Mouse (Mus musculus) stomach, postnatal 0 days (tissue): ENCODE results near the gene Ripk4. TPM values are rescaled to one million over a fixed set of nuclear protein-coding genes. Genes with fewer than 3 reads are reported as not detected.
A peak's percentile ranks its signal among the peaks of the same experiment; 100 is the strongest.

Source experiments
- ATAC-seq: fragments of 200-750 bp; cut with Nextera tagmentation; 2 replicates; pipeline ENCODE4 v1.8.0; 2017; ENCODE audit not compliant: low FRiP score, low TSS enrichment
- DNase-seq: peaks from one replicate; pipeline ENCODE4 v3.0.0-alpha.2; 2016; ENCODE audit warnings: low spot score
- H3K27ac ChIP-seq: fragments of 300-500 bp; sonication (generic); replicated peaks from 2 replicates; pipeline ENCODE4 v1.5.1; 2014; ENCODE audit warnings: mild to moderate bottlenecking, control low read depth
- H3K27me3 ChIP-seq: fragments of 300-500 bp; sonication (generic); 2 replicates; pipeline ENCODE4 v1.6.1; 2014; ENCODE audit warnings: low read length; ENCODE audit not compliant: control insufficient read depth, insufficient read depth
- H3K36me3 ChIP-seq: fragments of 300-500 bp; sonication (generic); 2 replicates; pipeline ENCODE4 v1.6.1; 2014; ENCODE audit warnings: low read length, mixed read lengths; ENCODE audit not compliant: control insufficient read depth, insufficient read depth
- H3K4me1 ChIP-seq: fragments of 300-500 bp; sonication (generic); replicated peaks from 2 replicates; pipeline ENCODE4 v1.6.1; 2014; ENCODE audit warnings: antibody characterized with exemption; ENCODE audit not compliant: control insufficient read depth, insufficient read depth
- H3K4me2 ChIP-seq: fragments of 300-500 bp; sonication (generic); replicated peaks from 2 replicates; pipeline ENCODE4 v1.6.1; 2014; ENCODE audit warnings: low read depth, mild to moderate bottlenecking, control low read depth, moderate library complexity
- H3K4me3 ChIP-seq: fragments of 300-500 bp; sonication (generic); 2 replicates; pipeline ENCODE4 v1.5.1; 2014; ENCODE audit warnings: low read depth, low read length, control low read depth
- H3K9ac ChIP-seq: fragments of 300-500 bp; sonication (generic); 2 replicates; pipeline ENCODE4 v1.6.1; 2014; ENCODE audit warnings: mild to moderate bottlenecking, low read length, control low read depth, mixed read lengths
- H3K9me3 ChIP-seq: fragments of 300-500 bp; sonication (generic); 2 replicates; pipeline ENCODE4 v1.6.1; 2016; ENCODE audit warnings: low read length; ENCODE audit not compliant: control insufficient read depth
- CTCF ChIP-seq: IDR thresholded peaks from 2 replicates; pipeline ENCODE4 v1.5.1; 2016; ENCODE audit warnings: antibody characterized with exemption, low read depth, mild to moderate bottlenecking, moderate library complexity
- EP300 ChIP-seq: optimal IDR thresholded peaks from 2 replicates; pipeline ENCODE3; 2016; ENCODE audit warnings: antibody characterized with exemption
- WGBS: fragments of 180-500 bp; shearing (Covaris S2); extraction: QIAGEN DNeasy Blood & Tissue Kit; methylation state at CpG from one replicate; pipeline ENCODE4 v1.1.7; 2014; 5-methylcytosine and 5-hydroxymethylcytosine counted together
- polyA plus RNA-seq: library from polyadenylated mRNA; unstranded; fragments of >200 nt; fragmentation: Nextera tagmentation; extraction: Ambion mirVana; gene quantifications from 2 replicates; pipeline ENCODE4 v1.2.1, GENCODE M21; 2015

Ripk4 gene
- polyA plus RNA-seq, 1 experiment from 2014 or later: 20.4 TPM

- no peak for TF ChIP-seq CTCF
- no peak for TF ChIP-seq EP300
- Histone ChIP-seq H3K4me3 (no peak overlapping the region), H3K4me1 (no peaks in the 10 kb centered on the region), H3K36me3 (no peaks in the 10 kb centered on the region), H3K27me3 (no peaks in the 10 kb centered on the region), H3K4me2 (no peak overlapping the region), H3K9me3 (no peaks in the 10 kb centered on the region), H3K27ac (no peak overlapping the region), H3K9ac (no peak overlapping the region)
- ATAC-seq (0 out of 2 replicates have a peak, but pooled peaks have one; percentile 45), DNase-seq (no peak)
- WGBS: 75% methylated on average over 1 of the region's 1 CpGs
Measured at GRCm38 (mm10) chr16:97730321-97730720, 33.3 kb downstream of the Ripk4 start.

DNA sequence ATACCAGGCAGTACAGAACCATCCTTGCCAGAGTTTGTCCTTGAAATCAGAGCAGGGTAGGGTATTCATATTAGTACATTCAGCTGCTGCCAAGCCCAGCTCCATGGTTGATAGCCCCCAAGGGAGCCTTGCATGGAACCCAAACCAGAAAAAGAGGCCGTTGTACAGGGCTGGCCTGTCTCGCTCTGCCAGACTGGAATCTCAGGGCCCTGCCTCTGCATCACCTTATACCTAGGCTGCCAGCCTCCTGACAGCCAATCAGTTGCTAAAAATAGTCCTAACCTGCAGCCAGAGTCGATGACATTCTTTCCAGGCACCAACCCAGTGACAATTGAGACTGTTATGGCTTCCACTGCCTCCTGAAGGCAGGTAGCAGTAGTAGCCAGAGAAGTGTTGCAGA is 37.2 kb downstream of the Ripk4 start:
- Histone ChIP-seq H3K4me1 (no peaks in the 10 kb centered on the region), H3K27ac (no peak overlapping the region), H3K36me3 (no peaks in the 10 kb centered on the region), H3K9ac (no peak overlapping the region), H3K4me2 (no peak overlapping the region), H3K4me3 (no peak overlapping the region), H3K9me3 (no peaks in the 10 kb centered on the region), H3K27me3 (no peaks in the 10 kb centered on the region)
- 0 out of 2 replicates have a peak, but pooled peaks have one; percentile 19 for TF ChIP-seq CTCF
- no peak for TF ChIP-seq EP300
- 0 out of 2 replicates have a peak, but pooled peaks have one; percentile 26 for ATAC-seq
- DNase-seq: no peak
- 66% methylated on average over 3 of the region's 3 CpGs for WGBS

- 41% methylated on average over 1 of the region's 1 CpGs for WGBS
- H3K9me3 ChIP-seq: no peaks in the 10 kb centered on the region
- H3K4me1 ChIP-seq: no peaks in the 10 kb centered on the region
- no peak overlapping the region for H3K4me2 ChIP-seq
- DNase-seq: no peak
- H3K4me3 ChIP-seq: no peak overlapping the region
- H3K36me3 ChIP-seq: no peaks in the 10 kb centered on the region
- no peak for TF ChIP-seq CTCF
- no peak for TF ChIP-seq EP300
- 0 out of 2 replicates have a peak overlapping the region, but pooled peaks have one; percentile 9 for H3K27ac ChIP-seq
- no peak overlapping the region for H3K9ac ChIP-seq
- no peaks in the 10 kb centered on the region for H3K27me3 ChIP-seq
- 0 out of 2 replicates have a peak, but pooled peaks have one; percentile 4 for ATAC-seq
Measured at GRCm38 (mm10) chr16:97720093-97720492, 43.5 kb downstream of the Ripk4 start.

- no peak for ATAC-seq
- 0 out of 2 replicates have a peak overlapping the region, but pooled peaks have one; percentile 9 for H3K27ac ChIP-seq
- TF ChIP-seq EP300 (no peak), CTCF (no peak)
Measured at GRCm38 (mm10) chr16:97719392-97719983, 44.1 kb downstream of the Ripk4 start.

DNA sequence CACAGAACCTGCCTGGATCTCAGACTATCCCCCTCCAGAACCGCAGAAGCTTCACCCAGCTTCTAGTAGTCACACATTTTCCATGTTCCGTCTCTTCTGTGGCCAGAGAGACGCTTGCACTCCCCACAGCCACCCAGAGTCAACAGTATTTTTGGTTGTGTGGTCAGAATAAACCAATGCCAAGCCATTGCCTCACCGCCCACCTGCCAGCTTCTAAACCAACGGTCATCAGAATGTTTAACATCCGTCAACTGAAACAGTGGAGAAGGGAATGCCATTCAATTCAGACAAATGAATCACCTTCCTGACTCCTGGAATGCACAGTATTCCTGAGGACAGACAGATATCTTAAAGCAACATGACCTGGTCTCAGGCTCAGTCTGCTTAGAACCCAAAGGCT is 47.0 kb downstream of the Ripk4 start:
- Histone ChIP-seq H3K27me3 (no peaks in the 10 kb centered on the region), H3K4me3 (no peak overlapping the region), H3K27ac (no peak overlapping the region), H3K9me3 (no peaks in the 10 kb centered on the region), H3K9ac (no peak overlapping the region), H3K4me2 (no peak overlapping the region), H3K36me3 (no peaks in the 10 kb centered on the region), H3K4me1 (no peaks in the 10 kb centered on the region)
- ATAC-seq (no peak), DNase-seq (no peak)
- no peak for TF ChIP-seq EP300
- no peak for TF ChIP-seq CTCF
- WGBS: 63% methylated on average over 6 of the region's 6 CpGs

More at GRCm38 (mm10) chr16:97719392-97719983, 44.1 kb downstream of the Ripk4 start:
- no peaks in the 10 kb centered on the region for H3K36me3 ChIP-seq
- DNase-seq: no peak
- H3K9me3 ChIP-seq: no peaks in the 10 kb centered on the region
- no peaks in the 10 kb centered on the region for H3K4me1 ChIP-seq
- H3K27me3 ChIP-seq: no peaks in the 10 kb centered on the region
- no peak overlapping the region for H3K9ac ChIP-seq
- H3K4me3 ChIP-seq: no peak overlapping the region
- no peak overlapping the region for H3K4me2 ChIP-seq

DNA sequence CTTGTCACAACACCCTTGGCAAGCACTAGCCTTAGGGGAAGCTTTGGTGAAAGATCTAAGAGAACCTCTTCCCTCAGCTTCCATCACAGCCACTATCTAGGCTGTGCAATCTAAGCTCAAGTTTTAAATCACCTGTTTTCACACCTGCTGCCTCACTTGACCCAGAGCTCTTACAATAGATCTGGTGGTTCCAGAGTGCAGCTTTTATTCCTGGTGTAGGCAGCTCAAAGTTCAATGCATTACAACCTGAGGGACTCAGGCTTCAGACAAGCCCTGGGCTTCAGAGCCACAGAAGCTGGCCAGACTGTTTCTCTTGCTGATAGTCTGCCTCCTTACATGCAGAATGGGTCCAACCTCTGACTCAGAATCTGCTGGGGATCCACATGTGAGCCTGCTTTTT is 51.5 kb downstream of the Ripk4 start:
- ATAC-seq (no peak), DNase-seq (no peak)
- Histone ChIP-seq H3K9ac (no peak overlapping the region), H3K27ac (no peak overlapping the region), H3K9me3 (no peaks in the 10 kb centered on the region), H3K4me1 (no peaks in the 10 kb centered on the region), H3K4me2 (no peak overlapping the region), H3K36me3 (no peaks in the 10 kb centered on the region), H3K27me3 (no peaks in the 10 kb centered on the region), H3K4me3 (no peak overlapping the region)
- TF ChIP-seq EP300 (no peak), CTCF (no peak)
